Mouse (Mus musculus) embryonic fibroblast, embryonic 13.5 days (primary cell): Measurements from ENCODE around the gene Itgad.

Experiments
- CTCF ChIP-seq: IDR thresholded peaks from 2 replicates; pipeline ENCODE4 v1.5.1; 2011; ENCODE audit warnings: mild to moderate bottlenecking, control low read depth, low read length, moderate library complexity, borderline replicate concordance; ENCODE audit not compliant: insufficient read depth
- POLR2A ChIP-seq: IDR thresholded peaks from 2 replicates; pipeline ENCODE4 v1.6.1; 2011; ENCODE audit warnings: low read depth, mild to moderate bottlenecking, control low read depth, low read length, moderate library complexity

DNA sequence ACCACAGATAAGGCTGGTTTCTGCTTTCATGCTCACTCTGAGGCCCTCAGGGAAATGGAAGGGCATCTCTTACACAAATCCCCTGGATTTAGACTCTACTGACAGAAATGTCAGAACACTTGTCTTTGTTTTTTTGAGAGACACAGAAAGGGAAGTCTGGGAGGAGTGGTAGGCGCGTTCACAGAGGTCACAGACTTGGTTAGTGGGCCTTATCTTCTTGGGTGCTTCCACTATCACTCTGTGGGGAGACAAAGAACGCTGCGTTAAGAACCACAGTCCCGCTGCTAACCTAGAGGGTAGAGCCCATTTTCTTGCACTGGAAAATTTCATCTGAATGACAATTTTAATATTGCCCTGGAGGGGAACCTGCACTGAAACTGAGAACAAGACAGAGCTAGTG, 22.0 kb upstream of the Itgad start:
- no peak for TF ChIP-seq CTCF
- TF ChIP-seq POLR2A, result no peak
